Mouse (Mus musculus): Measurements from ENCODE around the gene Ly6g6e. TPM values are rescaled to one million over a fixed set of nuclear protein-coding genes. Genes with fewer than 3 reads are reported as not detected.
"Not testable (repeated sequence)": the region's sequence is repeated elsewhere in the genome, so short reads cannot be mapped to it uniquely, and the experiment has no call there.

Gene Ly6g6e
- polyA plus RNA-seq, 1 experiment from 2014 or later, result 0.31 TPM

- no peak within 1 kb of the TSS for H3K4me2 ChIP-seq
- no peaks in the 10 kb centered on the region for H3K36me3 ChIP-seq
- no peak within 1 kb of the TSS for H3K4me3 ChIP-seq
- no peaks in the 10 kb centered on the region for H3K27me3 ChIP-seq
- H3K9me3 ChIP-seq (replicated peaks), result no peaks in the 10 kb centered on the region
- H3K4me1 ChIP-seq (replicated peaks), result peaks cover 9% of the 10 kb centered on the region
- WGBS, result 88% methylated on average over 6 of the region's 6 CpGs
- no peak within 1 kb of the TSS for H3K27ac ChIP-seq
- no peak within 1 kb of the TSS for H3K9ac ChIP-seq
- ATAC-seq (replicated peaks; ENCODE audit: insufficient number of reproducible peaks, insufficient read depth, low FRiP score, low read depth), result no peak
Measured at GRCm38 (mm10) chr17:35108097-35108496, 31.4 kb downstream of the Ly6g6e start, which contains the start of gene Ly6g5c. TSS of gene Ly6g5c (plus strand) at chr17:35108279.

GRCm38 (mm10) chr17:35111774-35112173, 35.1 kb downstream of the Ly6g6e start:
- Histone ChIP-seq H3K27me3 (no peaks in the 10 kb centered on the region), H3K27ac (peak overlapping the region; percentile 47), H3K4me2 (peak overlapping the region; percentile 36), H3K4me3 (0 out of 2 replicates have a peak overlapping the region, but pooled peaks have one; percentile 17), H3K36me3 (peaks cover 9% of the 10 kb centered on the region), H3K9me3 (replicated peaks) (no peaks in the 10 kb centered on the region), H3K4me1 (replicated peaks) (no peaks in the 10 kb centered on the region), H3K9ac (no peak overlapping the region)
- peak; percentile 44; the same call in 1 of the 2 replicates for ATAC-seq (replicated peaks; ENCODE audit: insufficient number of reproducible peaks, insufficient read depth, low FRiP score, low read depth)
- WGBS, result 72% methylated on average over 9 of the region's 9 CpGs

- H3K4me1 ChIP-seq (replicated peaks), result peaks cover 9% of the 10 kb centered on the region
- no peak within 1 kb of the TSS for H3K9ac ChIP-seq
- H3K4me2 ChIP-seq, result no peak within 1 kb of the TSS
- peaks cover 28% of the 10 kb centered on the region for H3K36me3 ChIP-seq
- WGBS, result 83% methylated on average over 8 of the region's 8 CpGs
- H3K27me3 ChIP-seq, result no peaks in the 10 kb centered on the region
- no peak for ATAC-seq (replicated peaks; ENCODE audit: insufficient number of reproducible peaks, insufficient read depth, low FRiP score, low read depth)
- no peak within 1 kb of the TSS for H3K4me3 ChIP-seq
- 0 out of 2 replicates have a peak within 1 kb of the TSS, but pooled peaks have one; percentile 2 for H3K27ac ChIP-seq
- no peaks in the 10 kb centered on the region for H3K9me3 ChIP-seq (replicated peaks)
Measured at GRCm38 (mm10) chr17:35115046-35116019, 38.6 kb downstream of the Ly6g6e start, which contains the start of gene Ly6g5b. TSS of gene Ly6g5b (minus strand) at chr17:35115428.

GRCm38 (mm10) chr17:35120745-35121142, 44.0 kb downstream of the Ly6g6e start:
- H3K27me3 ChIP-seq, result no peaks in the 10 kb centered on the region
- peak overlapping the region; percentile 79 for H3K27ac ChIP-seq
- WGBS, result under 1% methylated on average over 33 of the region's 33 CpGs
- H3K4me2 ChIP-seq, result peak overlapping the region; percentile 92
- peak overlapping the region; percentile 97 for H3K9ac ChIP-seq
- peaks cover 29% of the 10 kb centered on the region for H3K4me1 ChIP-seq (replicated peaks)
- H3K4me3 ChIP-seq, result peak overlapping the region; percentile 99
- H3K9me3 ChIP-seq (replicated peaks), result no peaks in the 10 kb centered on the region
- peaks cover 37% of the 10 kb centered on the region for H3K36me3 ChIP-seq
- ATAC-seq (replicated peaks; ENCODE audit: insufficient number of reproducible peaks, insufficient read depth, low FRiP score, low read depth), result no peak

GRCm38 (mm10) chr17:35121143-35121799, 44.6 kb downstream of the Ly6g6e start, which contains the start of gene Gpank1:
TSS of gene Gpank1 (plus strand) at chr17:35121455.
- H3K9ac ChIP-seq, result peak within 1 kb of the TSS; percentile 97
- WGBS, result under 1% methylated on average over 50 of the region's 50 CpGs
- H3K27ac ChIP-seq, result peak within 1 kb of the TSS; percentile 93
- H3K4me3 ChIP-seq, result peak within 1 kb of the TSS; percentile 99
- peak within 1 kb of the TSS; percentile 92 for H3K4me2 ChIP-seq
- ATAC-seq (replicated peaks; ENCODE audit: insufficient number of reproducible peaks, insufficient read depth, low FRiP score, low read depth), result peak; percentile 95
- peaks cover 32% of the 10 kb centered on the region for H3K36me3 ChIP-seq
- H3K27me3 ChIP-seq, result no peaks in the 10 kb centered on the region
- no peaks in the 10 kb centered on the region for H3K9me3 ChIP-seq (replicated peaks)
- peaks cover 29% of the 10 kb centered on the region for H3K4me1 ChIP-seq (replicated peaks)

GRCm38 (mm10) chr17:35121871-35122303, 45.2 kb downstream of the Ly6g6e start, which contains the start of gene Csnk2b:
TSS of gene Csnk2b (minus strand) at chr17:35122053.
- ATAC-seq (replicated peaks; ENCODE audit: insufficient number of reproducible peaks, insufficient read depth, low FRiP score, low read depth), result 0 out of 2 replicates have a peak, but pooled peaks have one; percentile 0
- no peaks in the 10 kb centered on the region for H3K9me3 ChIP-seq (replicated peaks)
- under 1% methylated on average over 19 of the region's 19 CpGs for WGBS
- peak within 1 kb of the TSS; percentile 93 for H3K27ac ChIP-seq
- peaks cover 28% of the 10 kb centered on the region for H3K36me3 ChIP-seq
- peaks cover 33% of the 10 kb centered on the region for H3K4me1 ChIP-seq (replicated peaks)
- H3K4me2 ChIP-seq, result peak within 1 kb of the TSS; percentile 92
- H3K27me3 ChIP-seq, result no peaks in the 10 kb centered on the region
- peak within 1 kb of the TSS; percentile 99 for H3K4me3 ChIP-seq
- H3K9ac ChIP-seq, result peak within 1 kb of the TSS; percentile 97

- WGBS, result 93% methylated on average over 9 of the region's 9 CpGs
- ATAC-seq (replicated peaks; ENCODE audit: insufficient number of reproducible peaks, insufficient read depth, low FRiP score, low read depth), result not testable (repeated sequence)
- peaks cover 19% of the 10 kb centered on the region for H3K36me3 ChIP-seq
Measured at GRCm38 (mm10) chr17:35123287-35123686, 46.6 kb downstream of the Ly6g6e start.

GRCm38 (mm10) chr17:35124261-35124896, 47.7 kb downstream of the Ly6g6e start:
- H3K27ac ChIP-seq; ATAC-seq (replicated peaks; ENCODE audit: insufficient number of reproducible peaks, insufficient read depth, low FRiP score, low read depth); H3K9me3 ChIP-seq (replicated peaks); H3K4me2 ChIP-seq; H3K4me3 ChIP-seq; H3K27me3 ChIP-seq; H3K9ac ChIP-seq: not testable (repeated sequence)
- H3K36me3 ChIP-seq, result peaks cover 13% of the 10 kb centered on the region; the same call in 1 of the 2 replicates
- H3K4me1 ChIP-seq (replicated peaks), result peaks cover 47% of the 10 kb centered on the region
- 90% methylated on average over 12 of the region's 12 CpGs for WGBS

More at GRCm38 (mm10) chr17:35123287-35123686, 46.6 kb downstream of the Ly6g6e start:
- H3K9me3 ChIP-seq (replicated peaks); H3K4me3 ChIP-seq; H3K27me3 ChIP-seq; H3K9ac ChIP-seq; H3K27ac ChIP-seq; H3K4me2 ChIP-seq: not testable (repeated sequence)
- peaks cover 44% of the 10 kb centered on the region for H3K4me1 ChIP-seq (replicated peaks)

- 86% methylated on average over 1 of the region's 1 CpGs for WGBS
- peaks cover 16% of the 10 kb centered on the region for H3K36me3 ChIP-seq
- H3K27me3 ChIP-seq, result no peaks in the 10 kb centered on the region
- no peaks in the 10 kb centered on the region for H3K9me3 ChIP-seq (replicated peaks)
- H3K4me1 ChIP-seq (replicated peaks), result peaks cover 41% of the 10 kb centered on the region
- no peak overlapping the region for H3K4me3 ChIP-seq
- no peak overlapping the region for H3K9ac ChIP-seq
- peak overlapping the region; percentile 86; the same call in 1 of the 2 replicates for H3K4me2 ChIP-seq
- no peak for ATAC-seq (replicated peaks; ENCODE audit: insufficient number of reproducible peaks, insufficient read depth, low FRiP score, low read depth)
- H3K27ac ChIP-seq, result 0 out of 2 replicates have a peak overlapping the region, but pooled peaks have one; percentile 94
Measured at GRCm38 (mm10) chr17:35125081-35125480, 48.4 kb downstream of the Ly6g6e start.

- H3K27ac ChIP-seq, result peak overlapping the region; percentile 94
- no peaks in the 10 kb centered on the region for H3K27me3 ChIP-seq
- H3K9me3 ChIP-seq (replicated peaks), result no peaks in the 10 kb centered on the region
- H3K4me1 ChIP-seq (replicated peaks), result peaks cover 36% of the 10 kb centered on the region
- no peak for ATAC-seq (replicated peaks; ENCODE audit: insufficient number of reproducible peaks, insufficient read depth, low FRiP score, low read depth)
- 28% methylated on average over 6 of the region's 6 CpGs for WGBS
- peak overlapping the region; percentile 84 for H3K9ac ChIP-seq
- peaks cover 21% of the 10 kb centered on the region for H3K36me3 ChIP-seq
- peak overlapping the region; percentile 86 for H3K4me3 ChIP-seq
- peak overlapping the region; percentile 86 for H3K4me2 ChIP-seq
Measured at GRCm38 (mm10) chr17:35125578-35125977, 48.9 kb downstream of the Ly6g6e start.
